Mouse (Mus musculus) frontal cortex, adult 2 months (tissue): ENCODE measurements around the gene Capn3. TPM values are rescaled to one million over a fixed set of nuclear protein-coding genes. Genes with fewer than 3 reads are reported as not detected.
A peak's percentile ranks its signal among the peaks of the same experiment; 100 is the strongest.

Source experiments
- DNase-seq, 2 experiments: peaks; one replicate each; pipeline ENCODE4 v3.0.0; 2022; ENCODE audit warnings: low spot score in 1 of 2; ENCODE audit errors: extremely low spot score in 1 of 2
- polyA plus RNA-seq: library from polyadenylated mRNA; depleted of rRNA; stranded (reverse); fragments of >200 nt; gene quantifications from 2 replicates; pipeline ENCODE4 v1.2.3, GENCODE M21; 2012; rRNA removed

The Capn3 gene
- polyA plus RNA-seq, result 6.1 and 10.3 TPM in 2 replicates

- no peak for DNase-seq
Observed at GRCm38 (mm10) chr2:120455719-120456118, at the start of gene Capn3. Gene Capn3, plus strand, starts transcription at chr2:120456019.

- no peak for DNase-seq
Observed at GRCm38 (mm10) chr2:120411096-120411628, 44.7 kb upstream of the Capn3 start.

GRCm38 (mm10) chr2:120414113-120414512 lies 41.7 kb upstream of the Capn3 start:
- DNase-seq, result no peak

GRCm38 (mm10) chr2:120414738-120415414 lies 40.9 kb upstream of the Capn3 start:
- peak; percentile 23 to 59 for DNase-seq

- no peak for DNase-seq
Observed at GRCm38 (mm10) chr2:120424386-120424785, 31.4 kb upstream of the Capn3 start.

GRCm38 (mm10) chr2:120444486-120444885 lies 11.3 kb upstream of the Capn3 start:
- DNase-seq, result no peak

GRCm38 (mm10) chr2:120446373-120446772 lies 9.4 kb upstream of the Capn3 start:
- DNase-seq, result no peak

GRCm38 (mm10) chr2:120447306-120447705 lies 8.5 kb upstream of the Capn3 start:
- no peak for DNase-seq

GRCm38 (mm10) chr2:120450724-120451123 lies 5.1 kb upstream of the Capn3 start:
- no peak for DNase-seq

GRCm38 (mm10) chr2:120452600-120452999 lies 3.2 kb upstream of the Capn3 start:
- DNase-seq, result peak in 1 of 2 experiments; percentile 13

GRCm38 (mm10) chr2:120454987-120455386 lies 832 bp upstream of the Capn3 start:
- DNase-seq, result no peak

- DNase-seq, result no peak
Observed at GRCm38 (mm10) chr2:120460216-120460615, 4.4 kb downstream of the Capn3 start.

- no peak for DNase-seq
Observed at GRCm38 (mm10) chr2:120463328-120463727, 7.5 kb downstream of the Capn3 start.

- no peak for DNase-seq
Observed at GRCm38 (mm10) chr2:120464091-120464490, 8.3 kb downstream of the Capn3 start.

GRCm38 (mm10) chr2:120464732-120465396 lies 9.0 kb downstream of the Capn3 start:
- DNase-seq, result no peak

- DNase-seq, result no peak
Observed at GRCm38 (mm10) chr2:120465397-120465785, 9.6 kb downstream of the Capn3 start.

GRCm38 (mm10) chr2:120468011-120468410 lies 12.2 kb downstream of the Capn3 start:
- DNase-seq, result no peak

- DNase-seq, result no peak
Observed at GRCm38 (mm10) chr2:120469220-120469619, 13.4 kb downstream of the Capn3 start.

GRCm38 (mm10) chr2:120469715-120470114 lies 13.9 kb downstream of the Capn3 start:
- DNase-seq, result no peak

- DNase-seq, result no peak
Observed at GRCm38 (mm10) chr2:120470856-120471255, 15.0 kb downstream of the Capn3 start.

- DNase-seq, result no peak
Observed at GRCm38 (mm10) chr2:120476277-120477087, 20.7 kb downstream of the Capn3 start.
